Mouse (Mus musculus) limb, embryonic 14.5 days (tissue): ENCODE measurements around the gene Prss57. TPM values are rescaled to one million over a fixed set of nuclear protein-coding genes. Genes with fewer than 3 reads are reported as not detected.

Source experiments
- ATAC-seq: fragments of 200-750 bp; cut with Nextera tagmentation; 2 replicates; pipeline ENCODE4 v1.8.0; 2017; ENCODE audit warnings: low read depth, moderate number of reproducible peaks, moderate TSS enrichment; ENCODE audit not compliant: low FRiP score
- DNase-seq: peaks from one replicate; pipeline ENCODE4 v3.0.0-alpha.2; 2015; ENCODE audit warnings: low spot score
- H3K27ac ChIP-seq: fragments of 300-500 bp; sonication (generic); replicated peaks from 2 replicates; pipeline ENCODE4 v1.5.1; 2014; ENCODE audit warnings: low read depth, mild to moderate bottlenecking, low read length, moderate library complexity, mixed read lengths
- H3K27me3 ChIP-seq: fragments of 300-500 bp; sonication (generic); 2 replicates; pipeline ENCODE4 v1.6.1; 2014; ENCODE audit warnings: low read length, mixed read lengths; ENCODE audit not compliant: control insufficient read depth, insufficient read depth
- H3K36me3 ChIP-seq: fragments of 300-500 bp; sonication (generic); 2 replicates; pipeline ENCODE4 v1.6.1; 2014; ENCODE audit warnings: mild to moderate bottlenecking, low read length, moderate library complexity, mixed read lengths; ENCODE audit not compliant: control insufficient read depth, insufficient read depth
- H3K4me1 ChIP-seq: fragments of 300-500 bp; sonication (generic); 2 replicates; pipeline ENCODE4 v1.6.1; 2014; ENCODE audit warnings: antibody characterized with exemption, low read length, mixed read lengths; ENCODE audit not compliant: control insufficient read depth, insufficient read depth
- H3K4me2 ChIP-seq: fragments of 300-500 bp; sonication (generic); replicated peaks from 2 replicates; pipeline ENCODE4 v1.6.1; 2014; ENCODE audit warnings: low read depth, mild to moderate bottlenecking, low read length, moderate library complexity; ENCODE audit not compliant: severe bottlenecking
- H3K4me3 ChIP-seq: fragments of 300-500 bp; sonication (generic); replicated peaks from 2 replicates; pipeline ENCODE4 v1.5.1; 2014; ENCODE audit warnings: low read length
- H3K9ac ChIP-seq: fragments of 300-500 bp; sonication (generic); 2 replicates; pipeline ENCODE4 v1.6.1; 2014; ENCODE audit warnings: mild to moderate bottlenecking, low read depth, low read length, moderate library complexity; ENCODE audit not compliant: severe bottlenecking
- H3K9me3 ChIP-seq: fragments of 300-500 bp; sonication (generic); 2 replicates; pipeline ENCODE4 v1.6.1; 2016; ENCODE audit warnings: low read length; ENCODE audit not compliant: control insufficient read depth
- POLR2A ChIP-seq: fragments of 200-500 bp; IDR thresholded peaks from 2 replicates; pipeline ENCODE4 v1.8.0; 2012; ENCODE audit warnings: inconsistent platforms, mild to moderate bottlenecking, moderate library complexity, borderline replicate concordance; ENCODE audit not compliant: insufficient read depth, insufficient read length; ENCODE audit errors: extremely low read depth
- WGBS: fragments of 180-500 bp; shearing (Covaris S2); extraction: QIAGEN DNeasy Blood & Tissue Kit; methylation state at CpG from one replicate; pipeline ENCODE4 v1.1.7; 2014; 5-methylcytosine and 5-hydroxymethylcytosine counted together
- polyA plus RNA-seq, 2 experiments: library from polyadenylated mRNA; depleted of rRNA in 1 of 2; stranded (reverse) in 1 of 2; unstranded in 1 of 2; fragments of >200 nt; fragmentation: Nextera tagmentation in 1 of 2; extraction: Ambion mirVana in 1 of 2; gene quantifications; 2 replicates each; pipeline versions ENCODE4 v1.2.1 to v1.2.3; 2012 to 2014

The Prss57 gene
- polyA plus RNA-seq, 2 experiments: 0.06 TPM; not detected in 1

DNA sequence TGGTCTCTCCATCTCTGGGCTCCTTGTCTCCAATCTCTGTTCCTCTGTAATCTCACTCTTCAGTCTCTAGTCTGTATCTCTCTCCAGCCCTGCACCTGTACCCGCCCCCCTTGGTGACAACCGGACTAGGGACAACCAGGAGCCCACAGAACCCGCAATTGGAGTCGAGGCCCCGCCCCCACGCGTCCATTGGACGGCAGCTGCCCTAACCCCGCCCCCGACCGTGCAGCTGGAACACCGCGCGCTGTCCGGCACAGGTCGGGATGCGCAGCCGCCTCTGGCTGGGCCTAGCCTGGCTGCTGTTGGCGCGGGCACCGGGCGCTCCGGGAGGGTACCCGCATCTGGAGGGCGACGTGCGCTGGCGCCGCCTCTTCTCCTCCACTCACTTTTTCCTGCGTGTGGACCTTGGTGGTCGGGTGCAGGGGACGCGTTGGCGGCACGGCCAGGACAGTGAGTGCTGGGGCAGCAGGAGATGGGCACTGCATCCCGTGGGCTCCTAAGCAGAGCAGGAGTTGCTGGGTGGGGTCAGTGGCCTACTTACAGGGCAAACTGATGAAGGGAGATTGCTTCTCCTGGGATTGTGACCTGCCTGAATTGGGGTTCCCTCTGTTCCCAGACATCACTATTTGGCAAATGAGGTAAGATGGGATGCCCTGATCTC is 35.8 kb downstream of the Prss57 start, which contains the start of gene Fgf22:
TSS of gene Fgf22 (plus strand) at position 221 of the 661 bp plus-strand sequence.
- H3K4me2 ChIP-seq: peak within 1 kb of the TSS; percentile 61
- H3K9ac ChIP-seq: peak within 1 kb of the TSS; percentile 35; the same call in 1 of the 2 replicates
- H3K27ac ChIP-seq: no peak within 1 kb of the TSS
- H3K36me3 ChIP-seq: peaks cover 42% of the 10 kb centered on the region
- H3K27me3 ChIP-seq: no peaks in the 10 kb centered on the region
- H3K4me3 ChIP-seq: peak within 1 kb of the TSS; percentile 30
- H3K9me3 ChIP-seq: no peaks in the 10 kb centered on the region
- no peak for TF ChIP-seq POLR2A
- WGBS: 2% methylated on average over 36 of the region's 36 CpGs
- peak; percentile 62 for ATAC-seq
- DNase-seq: peak; percentile 46
- 0 out of 2 replicates have a peak, but pooled peaks cover 2% of the 10 kb centered on the region for H3K4me1 ChIP-seq

- H3K9ac ChIP-seq: no peak overlapping the region
Measured at GRCm38 (mm10) chr10:79748496-79748895, 42.3 kb downstream of the Prss57 start.

GRCm38 (mm10) chr10:79746774-79747151 is 44.0 kb downstream of the Prss57 start:
- TF ChIP-seq POLR2A: no peak
- H3K9ac ChIP-seq: peak overlapping the region; percentile 41; the same call in 1 of the 2 replicates
- peaks cover 26% of the 10 kb centered on the region for H3K36me3 ChIP-seq
- H3K4me3 ChIP-seq: peak overlapping the region; percentile 50
- WGBS: 26% methylated on average over 6 of the region's 6 CpGs
- peak overlapping the region; percentile 54 for H3K4me2 ChIP-seq
- H3K4me1 ChIP-seq: peaks cover 4% of the 10 kb centered on the region; the same call in 1 of the 2 replicates
- ATAC-seq (peak; percentile 31), DNase-seq (no peak)
- H3K27me3 ChIP-seq: no peaks in the 10 kb centered on the region
- H3K9me3 ChIP-seq: no peaks in the 10 kb centered on the region
- no peak overlapping the region for H3K27ac ChIP-seq

More at GRCm38 (mm10) chr10:79748496-79748895, 42.3 kb downstream of the Prss57 start:
- H3K4me2 ChIP-seq: no peak overlapping the region
- WGBS: 79% methylated on average over 6 of the region's 6 CpGs
- H3K36me3 ChIP-seq: peaks cover 10% of the 10 kb centered on the region
- DNase-seq: no peak
- TF ChIP-seq POLR2A: no peak
- no peak overlapping the region for H3K4me3 ChIP-seq
- H3K4me1 ChIP-seq: peaks cover 4% of the 10 kb centered on the region; the same call in 1 of the 2 replicates
- H3K27me3 ChIP-seq: no peaks in the 10 kb centered on the region
- no peak for ATAC-seq
- H3K27ac ChIP-seq: no peak overlapping the region
- no peaks in the 10 kb centered on the region for H3K9me3 ChIP-seq

GRCm38 (mm10) chr10:79745898-79746773 is 44.6 kb downstream of the Prss57 start, which contains the start of gene Polrmt:
TSS of gene Polrmt (minus strand) at chr10:79746581.
- DNase-seq (peak; percentile 100), ATAC-seq (peak; percentile 96)
- Histone ChIP-seq H3K27ac (no peak within 1 kb of the TSS), H3K36me3 (peaks cover 32% of the 10 kb centered on the region), H3K9ac (peak within 1 kb of the TSS; percentile 50), H3K9me3 (peaks cover 5% of the 10 kb centered on the region; the same call in 1 of the 2 replicates), H3K4me2 (peak within 1 kb of the TSS; percentile 54), H3K4me1 (peaks cover 4% of the 10 kb centered on the region; the same call in 1 of the 2 replicates), H3K27me3 (no peaks in the 10 kb centered on the region), H3K4me3 (peak within 1 kb of the TSS; percentile 50)
- WGBS: 2% methylated on average over 38 of the region's 38 CpGs
- peak; percentile 66; the same call in 1 of the 2 replicates for TF ChIP-seq POLR2A

- no peak for TF ChIP-seq POLR2A
- no peak overlapping the region for H3K27ac ChIP-seq
- H3K4me1 ChIP-seq: peaks cover 4% of the 10 kb centered on the region; the same call in 1 of the 2 replicates
- peaks cover 12% of the 10 kb centered on the region for H3K9me3 ChIP-seq
- H3K27me3 ChIP-seq: no peaks in the 10 kb centered on the region
- ATAC-seq: no peak
- peak overlapping the region; percentile 50 for H3K4me3 ChIP-seq
- no peak for DNase-seq
- peak overlapping the region; percentile 54 for H3K4me2 ChIP-seq
- 81% methylated on average over 3 of the region's 3 CpGs for WGBS
- H3K9ac ChIP-seq: no peak overlapping the region
- peaks cover 39% of the 10 kb centered on the region for H3K36me3 ChIP-seq
Measured at GRCm38 (mm10) chr10:79745411-79745810, 45.4 kb downstream of the Prss57 start.
